Mouse (Mus musculus) lung, adult 2 months (tissue): ENCODE results near the gene Copg2.

Experiments
- CTCF ChIP-seq: fragments of 200-500 bp; IDR thresholded peaks from 2 replicates; pipeline ENCODE4 v1.5.1; 2011; ENCODE audit warnings: mild to moderate bottlenecking, low read length, control low read depth; ENCODE audit not compliant: insufficient read depth
- POLR2A ChIP-seq: fragments of 200-500 bp; IDR thresholded peaks from 2 replicates; pipeline ENCODE4 v1.6.1; 2011; ENCODE audit warnings: low read depth, mild to moderate bottlenecking, control low read depth, low read length, borderline replicate concordance; ENCODE audit errors: extremely low read depth

DNA sequence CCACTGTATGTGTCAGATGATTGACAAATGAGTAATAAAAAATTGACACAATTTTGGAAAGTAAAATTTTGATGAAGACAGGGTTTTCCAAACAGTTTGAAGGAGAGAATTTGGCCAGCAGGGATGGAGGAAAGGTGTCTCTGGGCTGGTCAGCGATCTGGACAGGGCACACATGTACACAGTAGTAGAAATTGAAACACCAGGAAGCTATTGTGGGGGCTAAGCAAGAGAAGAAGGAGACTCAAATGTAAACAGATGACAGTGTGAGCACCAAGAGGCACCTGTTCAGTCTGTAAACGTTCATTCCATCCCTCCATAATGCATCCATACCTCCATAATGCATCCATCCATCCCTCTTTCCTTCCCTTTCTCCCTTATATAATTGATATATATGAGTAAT lies 145.4 kb downstream of the Copg2 start:
- TF ChIP-seq CTCF (no peak), POLR2A (no peak)
